Mouse (Mus musculus): Measurements from ENCODE around the gene Jmjd8. TPM values are rescaled to one million over a fixed set of nuclear protein-coding genes. Genes with fewer than 3 reads are reported as not detected.
"Not testable (repeated sequence)": the region's sequence is repeated elsewhere in the genome, so short reads cannot be mapped to it uniquely, and the experiment has no call there.

Gene Jmjd8
- polyA plus RNA-seq, 1 experiment from 2014 or later: 36.7 TPM

DNA sequence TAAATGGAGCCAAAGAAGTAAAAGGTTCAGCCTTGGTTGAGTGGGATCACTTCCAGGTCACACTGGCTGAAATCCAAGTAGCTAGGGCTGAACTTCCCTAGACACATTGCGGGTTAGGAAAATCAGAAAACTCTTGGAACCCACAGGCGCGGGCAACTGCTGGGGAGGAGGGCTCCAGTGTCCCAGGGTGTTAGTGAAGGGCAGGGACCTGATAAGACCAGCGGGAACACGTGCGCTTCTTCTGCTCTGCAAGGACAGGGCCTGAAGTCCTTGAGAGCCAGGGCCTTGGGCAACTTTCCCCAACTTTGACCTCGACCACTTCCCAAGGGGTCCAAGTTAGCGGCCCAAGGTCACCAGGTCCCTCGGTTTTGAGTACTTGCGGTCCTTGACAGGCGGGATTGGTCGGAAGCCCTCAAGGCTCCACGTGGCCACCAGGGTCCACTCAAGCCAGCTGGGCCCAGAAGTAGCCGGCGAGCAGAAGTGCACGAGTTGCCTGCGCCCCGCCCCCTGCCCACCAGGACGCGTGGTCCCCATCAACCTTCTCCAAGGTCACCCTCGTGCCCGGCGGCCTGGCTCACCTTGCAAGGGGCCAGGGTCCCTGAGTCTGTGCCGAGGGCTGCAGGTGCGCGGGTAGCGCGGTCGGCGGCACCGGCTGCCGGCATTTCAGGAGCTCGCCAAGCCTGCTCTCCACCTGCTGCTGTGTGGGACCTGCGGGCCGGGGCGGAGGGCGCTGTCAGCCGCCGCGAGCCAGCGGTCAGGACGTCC lies 39.4 kb downstream of the Jmjd8 start:
- Histone ChIP-seq H3K9me3 (no peaks in the 10 kb centered on the region), H3K4me1 (peaks cover 31% of the 10 kb centered on the region), H3K4me3 (peak overlapping the region; percentile 76), H3K9ac (peak overlapping the region; percentile 93), H3K27ac (replicated peaks) (peak overlapping the region; percentile 93), H3K27me3 (replicated peaks) (no peaks in the 10 kb centered on the region), H3K4me2 (peak overlapping the region; percentile 77), H3K36me3 (peaks cover 22% of the 10 kb centered on the region)
- ATAC-seq (ENCODE audit: extremely low read depth, insufficient number of reproducible peaks, low FRiP score, low TSS enrichment): no peak; the same call in 1 of the 2 replicates
- under 1% methylated on average over 42 of the region's 42 CpGs for WGBS

DNA sequence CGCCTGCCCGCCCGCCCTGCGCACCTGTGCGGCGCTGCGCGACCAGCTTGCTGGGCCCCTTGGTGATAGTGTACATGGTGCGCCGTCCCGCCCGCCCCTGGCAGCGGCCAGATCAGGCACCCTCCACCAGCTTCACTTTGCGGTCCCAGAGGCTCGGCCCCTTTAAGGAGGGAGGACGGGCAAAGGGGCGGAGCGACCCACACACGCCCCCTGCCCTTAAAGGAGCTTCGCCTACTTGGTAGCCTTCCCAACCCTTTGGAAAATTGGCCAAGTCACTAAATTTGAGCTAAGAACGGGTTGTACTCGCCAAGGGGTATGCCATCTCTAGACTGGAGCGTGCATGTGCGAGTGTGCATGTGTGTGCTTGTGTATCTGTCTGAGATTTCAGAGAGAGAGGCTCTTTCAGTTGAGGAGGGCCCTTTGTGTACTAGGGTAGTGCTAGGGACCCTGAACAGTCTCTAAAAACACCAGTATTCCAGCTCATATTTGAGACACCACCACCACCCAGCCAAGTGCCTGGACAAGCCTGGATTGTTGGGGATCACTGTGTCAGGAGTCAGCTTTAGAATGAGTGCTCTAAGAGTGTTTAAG lies 40.0 kb downstream of the Jmjd8 start, which contains the start of gene Mcrip2:
TSS of gene Mcrip2 (minus strand) at position 164 of the 591 bp plus-strand sequence.
- Histone ChIP-seq H3K4me1 (peaks cover 31% of the 10 kb centered on the region), H3K36me3 (peaks cover 18% of the 10 kb centered on the region), H3K4me2 (peak within 1 kb of the TSS; percentile 77), H3K27me3 (replicated peaks) (no peaks in the 10 kb centered on the region), H3K9ac (peak within 1 kb of the TSS; percentile 93), H3K9me3 (no peaks in the 10 kb centered on the region), H3K4me3 (peak within 1 kb of the TSS; percentile 76), H3K27ac (replicated peaks) (peak within 1 kb of the TSS; percentile 93)
- WGBS: under 1% methylated on average over 24 of the region's 24 CpGs
- ATAC-seq (ENCODE audit: extremely low read depth, insufficient number of reproducible peaks, low FRiP score, low TSS enrichment): peak; percentile 71

DNA sequence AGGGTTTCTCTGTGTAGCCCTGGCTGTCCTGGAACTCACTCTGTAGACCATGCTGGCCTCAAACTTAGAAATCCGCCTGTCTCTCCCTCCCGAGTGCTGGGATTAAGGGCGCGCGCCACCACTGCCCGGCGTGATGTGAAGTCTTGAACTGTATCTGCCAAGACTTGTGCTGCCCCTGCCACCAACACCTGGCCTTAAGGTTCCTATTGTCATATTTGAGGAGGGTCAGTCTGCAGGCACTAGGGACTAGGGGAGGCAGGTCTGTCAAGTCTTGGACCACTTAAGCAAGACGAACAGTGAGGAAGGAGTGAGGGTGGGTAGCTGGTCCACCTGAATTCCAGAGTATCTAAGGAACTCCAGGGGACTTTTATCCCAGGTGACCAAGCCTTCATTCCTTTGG lies 40.8 kb downstream of the Jmjd8 start:
- ATAC-seq (ENCODE audit: extremely low read depth, insufficient number of reproducible peaks, low FRiP score, low TSS enrichment): no peak
- WGBS: 83% methylated on average over 8 of the region's 8 CpGs
- peaks cover 39% of the 10 kb centered on the region for H3K4me1 ChIP-seq

DNA sequence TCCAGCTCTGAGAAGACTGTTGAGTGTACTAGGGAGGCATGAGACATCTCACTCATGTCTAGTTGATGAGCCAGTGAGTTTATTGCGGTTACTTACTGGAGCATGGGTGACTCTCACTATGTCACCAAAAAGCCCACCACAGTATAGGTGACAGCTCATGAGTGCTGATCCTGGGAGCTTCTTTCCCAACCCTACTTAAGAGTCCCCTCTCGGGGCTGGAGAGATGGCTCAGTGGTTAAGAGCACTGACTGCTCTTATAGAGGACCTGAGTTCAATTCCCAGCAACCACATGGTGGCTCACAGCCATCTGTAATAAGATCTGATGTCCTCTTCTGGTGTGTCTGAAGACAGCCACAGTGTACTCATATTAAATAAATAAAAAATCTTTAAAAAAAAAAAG lies 41.3 kb downstream of the Jmjd8 start:
- Histone ChIP-seq H3K4me1 (peaks cover 41% of the 10 kb centered on the region), H3K27me3 (replicated peaks) (no peaks in the 10 kb centered on the region), H3K9ac (no peak overlapping the region), H3K27ac (replicated peaks) (no peak overlapping the region), H3K36me3 (peaks cover 5% of the 10 kb centered on the region), H3K4me2 (no peak overlapping the region), H3K9me3 (no peaks in the 10 kb centered on the region), H3K4me3 (no peak overlapping the region)
- WGBS: 76% methylated on average over 2 of the region's 2 CpGs
- ATAC-seq (ENCODE audit: extremely low read depth, insufficient number of reproducible peaks, low FRiP score, low TSS enrichment): no peak

More for the DNA sequence above, 40.8 kb downstream of the Jmjd8 start:
- no peak overlapping the region for H3K27ac ChIP-seq (replicated peaks)
- no peaks in the 10 kb centered on the region for H3K27me3 ChIP-seq (replicated peaks)
- no peak overlapping the region for H3K9ac ChIP-seq
- H3K4me2 ChIP-seq: no peak overlapping the region
- H3K9me3 ChIP-seq: no peaks in the 10 kb centered on the region
- H3K36me3 ChIP-seq: peaks cover 10% of the 10 kb centered on the region
- no peak overlapping the region for H3K4me3 ChIP-seq

DNA sequence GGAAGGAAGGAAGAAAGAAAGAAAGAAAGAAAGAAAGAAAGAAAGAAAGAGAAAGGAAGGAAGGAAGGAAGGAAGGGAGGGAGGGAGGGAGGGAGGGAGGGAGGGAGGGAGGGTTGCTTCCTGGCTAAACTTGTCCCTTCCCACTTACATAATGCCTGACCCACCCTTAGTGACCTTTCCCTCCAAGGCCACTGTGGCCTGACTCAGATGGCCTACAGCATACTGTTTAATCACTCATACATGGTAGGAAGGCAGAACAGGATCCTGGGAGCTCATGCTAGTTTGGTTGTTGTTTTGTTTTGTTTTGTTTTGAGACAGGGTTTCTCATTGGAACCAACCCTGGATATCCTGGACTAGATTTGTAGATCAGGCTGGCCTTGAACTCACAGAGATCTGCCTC lies 42.9 kb downstream of the Jmjd8 start:
- ATAC-seq (ENCODE audit: extremely low read depth, insufficient number of reproducible peaks, low FRiP score, low TSS enrichment); H3K9me3 ChIP-seq; H3K27me3 ChIP-seq (replicated peaks); H3K4me3 ChIP-seq; H3K27ac ChIP-seq (replicated peaks); H3K9ac ChIP-seq; H3K36me3 ChIP-seq; H3K4me2 ChIP-seq: not testable (repeated sequence)
- H3K4me1 ChIP-seq: peaks cover 41% of the 10 kb centered on the region

DNA sequence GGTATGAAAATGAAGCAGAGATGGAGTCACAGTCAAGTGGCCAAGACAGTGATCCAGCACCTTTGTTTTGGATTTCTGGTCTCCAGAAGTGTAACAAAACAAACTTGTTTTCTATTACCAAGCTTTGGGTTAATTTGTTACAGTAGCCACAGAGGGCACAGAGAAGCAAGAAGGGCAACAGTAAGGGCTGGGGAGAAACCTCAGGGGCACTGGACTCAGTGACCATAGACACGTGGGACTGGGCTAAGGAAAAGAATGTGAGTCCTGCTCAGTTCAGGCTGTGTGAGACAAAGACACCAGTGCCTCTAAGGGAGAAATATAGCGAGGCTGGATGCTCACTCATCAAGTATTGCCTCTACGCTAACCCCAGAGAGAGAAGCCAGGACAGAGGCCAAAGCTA lies 44.0 kb downstream of the Jmjd8 start:
- Histone ChIP-seq H3K36me3 (peaks cover 2% of the 10 kb centered on the region), H3K27me3 (replicated peaks) (no peaks in the 10 kb centered on the region), H3K9me3 (no peaks in the 10 kb centered on the region), H3K4me3 (no peak overlapping the region), H3K27ac (replicated peaks) (no peak overlapping the region), H3K9ac (no peak overlapping the region), H3K4me1 (peaks cover 36% of the 10 kb centered on the region), H3K4me2 (no peak overlapping the region)
- WGBS: 73% methylated on average over 3 of the region's 3 CpGs
- no peak for ATAC-seq (ENCODE audit: extremely low read depth, insufficient number of reproducible peaks, low FRiP score, low TSS enrichment)

DNA sequence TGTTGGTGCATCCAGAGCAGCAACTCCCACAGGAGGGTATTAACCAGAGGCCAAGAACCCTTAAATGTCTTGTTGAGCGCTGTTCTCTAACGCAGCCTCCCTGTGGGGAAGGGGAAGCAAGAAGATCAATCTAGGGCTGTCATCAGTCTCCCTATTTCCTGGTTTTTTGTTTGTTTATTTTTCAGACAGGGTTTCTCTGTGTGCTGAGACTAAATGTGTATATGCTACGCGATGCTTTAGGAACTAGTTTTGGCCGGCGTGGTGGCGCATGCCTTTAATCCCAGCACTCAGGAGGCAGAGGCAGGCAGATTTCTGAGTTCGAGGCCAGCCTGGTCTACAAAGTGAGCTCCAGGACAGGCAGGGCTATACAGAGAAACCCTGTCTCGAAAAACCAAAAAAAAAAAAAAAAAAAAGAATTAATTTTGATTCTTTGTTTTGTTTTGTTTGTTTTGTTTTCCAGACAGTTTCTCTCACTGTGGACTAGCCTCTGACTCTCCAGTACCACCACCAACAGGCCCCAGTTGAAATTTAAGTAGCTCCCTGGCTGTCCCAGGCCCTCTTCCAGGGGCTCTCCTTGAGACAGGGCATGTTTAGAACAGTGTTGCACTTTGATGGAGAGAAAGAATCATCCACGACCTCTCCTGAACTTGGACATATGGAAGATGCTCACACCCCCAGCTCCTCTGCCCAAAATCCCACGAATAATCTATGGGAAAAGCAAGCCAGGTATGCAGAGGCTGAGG lies 44.9 kb downstream of the Jmjd8 start:
- Histone ChIP-seq H3K9ac (peak overlapping the region; percentile 84), H3K4me1 (peaks cover 31% of the 10 kb centered on the region), H3K27me3 (replicated peaks) (no peaks in the 10 kb centered on the region), H3K4me2 (peak overlapping the region; percentile 95), H3K9me3 (no peaks in the 10 kb centered on the region), H3K36me3 (peaks cover 11% of the 10 kb centered on the region), H3K4me3 (peak overlapping the region; percentile 64), H3K27ac (replicated peaks) (peak overlapping the region; percentile 95)
- 71% methylated on average over 11 of the region's 11 CpGs for WGBS
- no peak for ATAC-seq (ENCODE audit: extremely low read depth, insufficient number of reproducible peaks, low FRiP score, low TSS enrichment)

DNA sequence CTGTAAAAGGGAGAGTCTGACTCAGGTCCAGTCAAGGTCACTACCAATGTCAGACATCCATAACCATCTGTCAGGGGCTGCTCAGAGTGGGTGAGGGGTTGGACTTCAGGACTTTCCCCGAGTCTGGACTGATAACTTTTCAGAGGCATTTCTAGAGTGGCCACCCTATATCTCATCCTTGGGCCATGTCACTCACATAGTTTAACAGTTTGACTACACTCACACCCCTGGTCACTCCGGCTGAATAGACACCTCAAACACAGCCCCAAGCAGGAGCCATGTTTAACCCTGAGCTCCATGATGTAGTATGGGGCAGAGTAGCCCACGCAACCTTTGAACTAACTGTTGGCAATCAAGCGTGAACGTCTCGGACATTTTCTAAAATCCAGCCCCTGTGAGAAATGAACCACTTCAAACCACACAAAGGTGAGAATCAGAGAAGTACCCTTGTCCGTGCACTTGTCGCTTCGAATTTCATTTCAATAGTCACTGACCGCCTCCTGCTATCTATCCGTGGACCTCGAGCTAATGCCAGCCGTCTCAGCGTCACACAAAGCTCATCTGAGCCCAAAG lies 45.6 kb downstream of the Jmjd8 start:
- WGBS: 7% methylated on average over 14 of the region's 14 CpGs

DNA sequence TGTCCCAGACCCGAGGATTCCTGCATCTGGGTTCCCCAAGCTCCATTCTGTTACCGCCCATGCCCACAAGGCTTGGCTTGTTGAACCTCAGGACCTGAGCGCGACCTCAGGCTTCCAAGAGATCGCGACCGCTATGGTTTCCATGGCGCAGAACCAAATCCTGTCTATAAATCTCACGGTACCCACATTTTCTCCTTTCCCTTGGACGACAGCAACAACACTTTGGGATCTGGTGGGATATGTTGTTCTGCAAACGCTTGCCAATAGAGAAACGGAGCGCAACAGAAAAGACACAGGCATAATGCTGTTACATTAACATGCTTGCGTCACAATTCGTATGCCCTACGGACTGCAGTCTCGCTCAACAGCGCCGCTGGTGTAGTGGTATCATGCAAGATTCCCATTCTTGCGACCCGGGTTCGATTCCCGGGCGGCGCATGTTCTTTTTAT lies 46.1 kb downstream of the Jmjd8 start, which contains the start of gene Mettl26:
TSS of gene Mettl26 (plus strand) at position 354 of the 450 bp plus-strand sequence.
- Histone ChIP-seq H3K4me3 (peak within 1 kb of the TSS; percentile 64), H3K36me3 (peaks cover 22% of the 10 kb centered on the region), H3K4me2 (peak within 1 kb of the TSS; percentile 95), H3K9me3 (no peaks in the 10 kb centered on the region), H3K27me3 (replicated peaks) (no peaks in the 10 kb centered on the region), H3K9ac (peak within 1 kb of the TSS; percentile 84), H3K4me1 (peaks cover 26% of the 10 kb centered on the region), H3K27ac (replicated peaks) (peak within 1 kb of the TSS; percentile 95)
- under 1% methylated on average over 25 of the region's 25 CpGs for WGBS
- no peak for ATAC-seq (ENCODE audit: extremely low read depth, insufficient number of reproducible peaks, low FRiP score, low TSS enrichment)

More for the DNA sequence above, 45.6 kb downstream of the Jmjd8 start:
- ATAC-seq (ENCODE audit: extremely low read depth, insufficient number of reproducible peaks, low FRiP score, low TSS enrichment): no peak
- H3K36me3 ChIP-seq: peaks cover 17% of the 10 kb centered on the region
- H3K4me3 ChIP-seq: peak overlapping the region; percentile 64
- H3K9ac ChIP-seq: peak overlapping the region; percentile 84
- H3K27me3 ChIP-seq (replicated peaks): no peaks in the 10 kb centered on the region
- H3K27ac ChIP-seq (replicated peaks): peak overlapping the region; percentile 95
- H3K4me2 ChIP-seq: peak overlapping the region; percentile 95
- peaks cover 26% of the 10 kb centered on the region for H3K4me1 ChIP-seq
- no peaks in the 10 kb centered on the region for H3K9me3 ChIP-seq

DNA sequence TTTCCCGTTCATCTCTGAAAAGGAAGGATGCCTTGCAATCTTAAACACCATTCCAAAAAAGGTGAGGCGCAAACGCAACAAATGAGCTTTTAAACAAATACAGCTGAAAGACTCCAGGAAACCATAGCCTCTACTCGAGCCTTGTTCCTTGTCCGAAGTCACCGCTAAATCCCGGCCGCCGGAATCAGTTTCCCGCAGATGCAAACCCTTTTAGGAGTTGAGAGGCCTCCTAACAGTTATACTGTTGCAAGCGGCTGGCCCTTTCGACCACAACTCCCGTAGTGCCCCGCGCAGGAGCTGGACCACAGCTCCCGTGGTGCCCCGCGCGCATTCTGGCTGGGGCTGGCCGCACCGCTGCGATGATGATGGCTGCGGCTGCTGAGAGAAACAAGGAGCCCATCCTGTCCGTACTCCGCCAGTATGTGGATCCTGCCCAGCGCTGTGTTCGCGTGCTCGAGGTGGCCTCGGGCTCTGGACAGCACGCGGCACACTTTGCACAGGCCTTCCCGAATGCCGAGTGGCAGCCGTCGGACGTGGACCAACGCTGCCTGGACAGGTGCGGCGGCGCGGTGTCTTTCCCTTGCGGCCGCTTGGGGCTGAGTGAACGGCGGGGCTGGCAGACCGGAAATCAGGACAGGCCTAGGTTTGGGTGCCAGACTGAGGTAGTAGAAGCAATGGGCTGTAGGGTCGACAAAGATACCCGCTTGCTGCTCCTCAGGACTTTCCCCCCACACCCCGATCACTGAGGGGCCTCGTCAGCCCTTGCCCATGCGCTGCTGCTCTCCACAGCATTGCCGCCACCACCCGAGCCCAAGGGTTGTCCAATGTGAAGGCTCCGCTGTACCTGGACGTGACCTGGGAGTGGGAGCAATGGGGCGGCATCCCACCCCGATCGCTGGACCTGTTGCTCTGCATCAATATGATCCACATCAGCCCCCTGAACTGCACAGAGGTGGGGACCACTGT lies 46.8 kb downstream of the Jmjd8 start:
- H3K36me3 ChIP-seq: peaks cover 23% of the 10 kb centered on the region
- peak; percentile 76; the same call in 1 of the 2 replicates for ATAC-seq (ENCODE audit: extremely low read depth, insufficient number of reproducible peaks, low FRiP score, low TSS enrichment)
- H3K4me2 ChIP-seq: peak overlapping the region; percentile 95
- H3K4me1 ChIP-seq: peaks cover 26% of the 10 kb centered on the region
- no peaks in the 10 kb centered on the region for H3K27me3 ChIP-seq (replicated peaks)
- H3K27ac ChIP-seq (replicated peaks): peak overlapping the region; percentile 95
- no peaks in the 10 kb centered on the region for H3K9me3 ChIP-seq
- H3K4me3 ChIP-seq: peak overlapping the region; percentile 64
- under 1% methylated on average over 59 of the region's 59 CpGs for WGBS
- peak overlapping the region; percentile 84 for H3K9ac ChIP-seq
